Mouse (Mus musculus): ENCODE results near the gene P2rx4.
A peak's percentile ranks its signal among the peaks of the same experiment; 100 is the strongest.

The P2rx4 gene

GRCm38 (mm10) chr5:122756680-122757079 is 49.3 kb downstream of the P2rx4 start:
- DNase-seq (ENCODE audit: low spot score in 2 of 2), result no peak

- no peak for DNase-seq (ENCODE audit: low spot score in 2 of 2)
Measured at GRCm38 (mm10) chr5:122763271-122764031, 56.1 kb downstream of the P2rx4 start.

- DNase-seq (ENCODE audit: low spot score in 2 of 2), result no peak
Measured at GRCm38 (mm10) chr5:122764032-122764464, 56.7 kb downstream of the P2rx4 start.

- no peak for DNase-seq (ENCODE audit: low spot score in 2 of 2)
Measured at GRCm38 (mm10) chr5:122767283-122767682, 59.9 kb downstream of the P2rx4 start.

GRCm38 (mm10) chr5:122769101-122769568 is 61.8 kb downstream of the P2rx4 start:
- DNase-seq (ENCODE audit: low spot score in 2 of 2), result peak in 1 of 2 experiments; percentile 49

GRCm38 (mm10) chr5:122770304-122770703 is 63.0 kb downstream of the P2rx4 start:
- no peak for DNase-seq (ENCODE audit: low spot score in 2 of 2)

- peak in 1 of 2 experiments; percentile 35 for DNase-seq (ENCODE audit: low spot score in 2 of 2)
Measured at GRCm38 (mm10) chr5:122770806-122771261, 63.5 kb downstream of the P2rx4 start.

- no peak for DNase-seq (ENCODE audit: low spot score in 2 of 2)
Measured at GRCm38 (mm10) chr5:122771428-122771827, 64.1 kb downstream of the P2rx4 start.

- no peak for DNase-seq (ENCODE audit: low spot score in 2 of 2)
Measured at GRCm38 (mm10) chr5:122773756-122774155, 66.4 kb downstream of the P2rx4 start.

GRCm38 (mm10) chr5:122774743-122775611 is 67.6 kb downstream of the P2rx4 start:
- DNase-seq (ENCODE audit: low spot score in 2 of 2), result peak; percentile 28 to 50

GRCm38 (mm10) chr5:122775646-122776286 is 68.4 kb downstream of the P2rx4 start:
- DNase-seq (ENCODE audit: low spot score in 2 of 2), result no peak

GRCm38 (mm10) chr5:122777322-122777721 is 70.0 kb downstream of the P2rx4 start:
- DNase-seq (ENCODE audit: low spot score in 2 of 2), result no peak

GRCm38 (mm10) chr5:122778231-122779226 is 71.2 kb downstream of the P2rx4 start:
- DNase-seq (ENCODE audit: low spot score in 2 of 2), result peak in 1 of 2 experiments; percentile 28
